Mouse (Mus musculus) midbrain, embryonic 15.5 days (tissue): ENCODE data around the gene 0610037L13Rik. TPM values are rescaled to one million over a fixed set of nuclear protein-coding genes. Genes with fewer than 3 reads are reported as not detected.

Experiments used
- ATAC-seq: fragments of 200-750 bp; cut with Nextera tagmentation; replicated peaks from 2 replicates; pipeline ENCODE4 v1.8.0; 2017; ENCODE audit warnings: moderate TSS enrichment
- H3K27ac ChIP-seq: fragments of 300-500 bp; sonication (generic); 2 replicates; pipeline ENCODE4 v1.5.1; 2015; ENCODE audit warnings: mild to moderate bottlenecking, inconsistent platforms
- H3K27me3 ChIP-seq: fragments of 300-500 bp; sonication (generic); replicated peaks from 2 replicates; pipeline ENCODE4 v1.6.1; 2015; ENCODE audit warnings: inconsistent platforms
- H3K36me3 ChIP-seq: fragments of 300-500 bp; sonication (generic); replicated peaks from 2 replicates; pipeline ENCODE4 v1.6.1; 2015; ENCODE audit warnings: inconsistent platforms
- H3K4me1 ChIP-seq: fragments of 300-500 bp; sonication (generic); 2 replicates; pipeline ENCODE4 v1.6.1; 2015; ENCODE audit warnings: inconsistent platforms
- H3K4me2 ChIP-seq: fragments of 300-500 bp; sonication (generic); 2 replicates; pipeline ENCODE4 v1.6.1; 2015; ENCODE audit warnings: inconsistent platforms, mild to moderate bottlenecking, moderate library complexity
- H3K4me3 ChIP-seq: fragments of 300-500 bp; sonication (generic); 2 replicates; pipeline ENCODE4 v1.5.1; 2015; ENCODE audit warnings: mild to moderate bottlenecking, inconsistent platforms
- H3K9ac ChIP-seq: fragments of 300-500 bp; sonication (generic); 2 replicates; pipeline ENCODE4 v1.6.1; 2015; ENCODE audit warnings: mild to moderate bottlenecking, inconsistent platforms
- H3K9me3 ChIP-seq: fragments of 300-500 bp; sonication (generic); 2 replicates; pipeline ENCODE4 v1.6.1; 2016; ENCODE audit warnings: inconsistent platforms
- WGBS: fragments of 180-500 bp; shearing (Covaris S2); methylation state at CpG from one replicate; pipeline ENCODE4 v1.1.7; 2015; ENCODE audit warnings: mixed read lengths; 5-methylcytosine and 5-hydroxymethylcytosine counted together
- polyA plus RNA-seq: library from polyadenylated mRNA; unstranded; fragments of >200 nt; fragmentation: Nextera tagmentation; extraction: Ambion mirVana; gene quantifications from 2 replicates; pipeline ENCODE4 v1.2.1, GENCODE M21; 2015

0610037L13Rik gene
- polyA plus RNA-seq, 1 experiment from 2014 or later = 96.4 TPM

DNA sequence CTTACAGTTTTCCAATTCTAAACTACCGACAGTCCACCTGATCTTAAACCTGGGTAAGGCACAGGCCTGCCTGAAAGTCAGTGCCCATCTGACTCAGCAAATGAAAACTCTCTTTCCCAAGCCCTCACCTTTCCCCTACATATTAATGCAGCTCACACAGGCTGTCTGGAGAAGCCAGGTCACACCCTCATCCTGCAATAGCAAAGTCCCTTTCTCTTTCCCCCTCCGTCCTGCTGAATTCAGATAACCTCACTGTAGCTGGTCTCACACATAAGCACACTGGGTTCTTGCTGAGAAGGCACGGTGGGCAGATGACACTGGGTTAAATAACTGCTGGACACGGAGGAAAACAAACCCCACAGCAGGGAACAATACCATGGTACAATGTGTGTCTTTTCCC, 32.3 kb downstream of the 0610037L13Rik start:
- Histone ChIP-seq H3K27ac (no peak overlapping the region), H3K4me2 (peak overlapping the region; percentile 72; the same call in 1 of the 2 replicates), H3K9me3 (no peaks in the 10 kb centered on the region), H3K9ac (no peak overlapping the region), H3K27me3 (no peaks in the 10 kb centered on the region), H3K36me3 (no peaks in the 10 kb centered on the region), H3K4me1 (peaks cover 15% of the 10 kb centered on the region), H3K4me3 (no peak overlapping the region)
- no peak for ATAC-seq
- 61% methylated on average over 4 of the region's 4 CpGs for WGBS

DNA sequence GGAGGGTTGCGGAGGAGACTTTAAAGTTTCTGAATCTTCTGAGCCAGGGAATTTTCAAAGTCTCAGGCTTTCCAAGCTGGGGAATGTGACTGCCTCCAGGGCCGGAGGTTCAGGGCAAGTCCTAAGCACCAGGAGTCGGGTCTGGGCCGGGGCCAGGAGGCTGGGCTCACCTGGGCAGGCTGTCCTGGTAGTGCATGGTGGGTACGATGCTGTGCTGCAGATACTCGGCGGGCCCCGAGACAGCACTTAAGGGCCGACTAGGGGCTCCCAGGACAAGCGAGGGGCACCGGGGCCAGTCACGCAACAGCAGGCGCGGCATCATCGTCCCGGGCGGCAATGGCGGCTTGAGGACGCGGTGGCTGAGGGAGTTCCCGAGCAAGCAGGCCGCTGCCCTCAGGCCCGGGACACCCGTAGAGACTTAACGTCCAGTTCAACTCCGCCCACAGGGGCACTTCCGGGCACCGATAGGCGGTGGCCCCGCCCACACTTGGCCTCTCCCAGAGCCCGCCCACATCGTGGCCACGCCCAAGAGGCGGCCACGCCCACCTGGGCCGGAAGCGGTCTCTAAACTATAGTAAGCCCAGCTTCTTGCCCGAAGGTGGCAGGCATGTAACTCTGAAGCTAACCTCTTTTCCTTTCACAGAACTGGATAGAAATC, 33.7 kb downstream of the 0610037L13Rik start, which contains the start of gene Cpt2:
Gene Cpt2, minus strand, starts transcription at position 466 of the 658 bp plus-strand sequence.
- Histone ChIP-seq H3K36me3 (no peaks in the 10 kb centered on the region), H3K27ac (peak within 1 kb of the TSS; percentile 4), H3K4me2 (peak within 1 kb of the TSS; percentile 72), H3K27me3 (no peaks in the 10 kb centered on the region), H3K9me3 (no peaks in the 10 kb centered on the region), H3K4me3 (peak within 1 kb of the TSS; percentile 68), H3K9ac (peak within 1 kb of the TSS; percentile 61), H3K4me1 (peaks cover 15% of the 10 kb centered on the region)
- peak; percentile 92 for ATAC-seq
- 1% methylated on average over 38 of the region's 38 CpGs for WGBS

- Histone ChIP-seq H3K4me3 (peak overlapping the region; percentile 68), H3K27ac (peak overlapping the region; percentile 4; the same call in 1 of the 2 replicates), H3K36me3 (no peaks in the 10 kb centered on the region), H3K4me2 (peak overlapping the region; percentile 72), H3K9me3 (no peaks in the 10 kb centered on the region), H3K4me1 (peaks cover 15% of the 10 kb centered on the region), H3K9ac (0 out of 2 replicates have a peak overlapping the region, but pooled peaks have one; percentile 61), H3K27me3 (no peaks in the 10 kb centered on the region)
- ATAC-seq = peak; percentile 57
- WGBS = 46% methylated on average over 7 of the region's 7 CpGs
These were observed 34.2 kb downstream of the 0610037L13Rik start for GRCm38 (mm10) chr4:107923803-107924194.

DNA sequence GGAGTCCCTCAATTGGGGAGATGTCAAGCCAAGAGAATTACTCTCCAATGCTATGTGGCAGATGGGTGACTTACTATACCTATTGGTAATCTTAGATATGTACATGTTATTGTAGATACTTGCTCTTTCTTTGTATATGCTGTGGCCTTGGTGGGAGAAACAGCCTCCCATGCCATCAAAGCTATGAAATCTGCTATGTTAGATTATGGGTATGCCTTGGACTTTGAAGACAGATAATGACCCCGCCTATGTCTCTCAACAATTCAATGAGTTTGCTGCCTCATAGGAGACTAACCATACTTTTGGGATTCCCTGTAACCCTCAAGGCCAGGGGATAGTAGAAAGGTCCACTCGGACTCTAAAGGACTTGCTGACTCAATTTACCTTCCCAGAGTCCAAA, 38.7 kb downstream of the 0610037L13Rik start:
- no peak overlapping the region for H3K4me3 ChIP-seq
- no peak overlapping the region for H3K27ac ChIP-seq
- no peak for ATAC-seq
- 77% methylated on average over 2 of the region's 2 CpGs for WGBS
- H3K9me3 ChIP-seq = no peaks in the 10 kb centered on the region
- no peak overlapping the region for H3K9ac ChIP-seq
- H3K4me1 ChIP-seq = peaks cover 4% of the 10 kb centered on the region; the same call in 1 of the 2 replicates
- no peaks in the 10 kb centered on the region for H3K27me3 ChIP-seq
- no peak overlapping the region for H3K4me2 ChIP-seq
- no peaks in the 10 kb centered on the region for H3K36me3 ChIP-seq

GRCm38 (mm10) chr4:107928726-107929125, 39.1 kb downstream of the 0610037L13Rik start:
- WGBS = 74% methylated on average over 2 of the region's 2 CpGs

DNA sequence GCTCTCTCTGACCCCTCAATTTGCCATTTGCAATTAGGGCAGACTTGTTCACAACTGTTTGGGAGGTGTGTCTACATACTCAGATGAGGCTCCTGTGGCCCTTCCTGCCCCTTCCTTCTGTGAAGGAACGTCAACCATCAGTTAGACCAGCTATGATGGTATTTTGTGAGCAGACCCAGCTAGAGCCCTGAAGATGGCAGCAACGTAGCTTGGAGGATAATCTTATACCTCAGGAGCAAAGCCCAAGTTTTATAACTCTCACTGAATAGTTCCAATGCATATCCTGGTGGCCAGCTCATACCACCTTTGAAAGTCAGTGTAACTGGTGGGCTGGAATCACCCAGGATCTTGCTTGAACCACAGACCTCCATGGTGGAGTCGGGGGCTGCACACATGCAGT, 41.8 kb downstream of the 0610037L13Rik start:
- Histone ChIP-seq H3K9ac (no peak overlapping the region), H3K27ac (no peak overlapping the region), H3K4me2 (no peak overlapping the region), H3K4me3 (no peak overlapping the region), H3K4me1 (no peaks in the 10 kb centered on the region), H3K36me3 (no peaks in the 10 kb centered on the region), H3K9me3 (no peaks in the 10 kb centered on the region), H3K27me3 (no peaks in the 10 kb centered on the region)
- ATAC-seq = no peak
- whole genome bisulfite sequencing = 81% methylated on average over 3 of the region's 3 CpGs

More at GRCm38 (mm10) chr4:107928726-107929125, 39.1 kb downstream of the 0610037L13Rik start:
- Histone ChIP-seq H3K4me3 (no peak overlapping the region), H3K9me3 (no peaks in the 10 kb centered on the region), H3K9ac (no peak overlapping the region), H3K27ac (no peak overlapping the region), H3K27me3 (no peaks in the 10 kb centered on the region), H3K4me2 (no peak overlapping the region), H3K4me1 (no peaks in the 10 kb centered on the region), H3K36me3 (no peaks in the 10 kb centered on the region)
- no peak for ATAC-seq

DNA sequence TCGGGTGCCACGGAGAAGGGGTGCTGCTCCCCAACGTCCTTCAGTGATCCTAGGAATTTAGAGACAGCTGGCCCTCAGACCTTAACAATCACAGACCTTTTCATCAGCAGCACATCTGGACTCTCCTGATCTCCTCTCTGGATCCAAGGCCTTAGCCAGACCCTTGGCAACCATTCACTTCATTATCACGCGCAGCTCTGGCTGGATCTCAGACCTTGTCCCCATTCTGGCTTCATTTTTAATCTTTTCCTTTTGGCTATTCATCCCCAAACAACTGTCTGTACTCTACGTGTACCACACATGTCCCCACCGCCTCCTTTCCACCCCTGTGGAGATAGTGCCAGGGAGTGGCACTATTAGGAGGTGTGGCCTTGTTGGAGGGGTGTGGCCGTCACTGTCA, 43.6 kb downstream of the 0610037L13Rik start:
- Histone ChIP-seq H3K36me3 (no peaks in the 10 kb centered on the region), H3K27me3 (no peaks in the 10 kb centered on the region), H3K4me1 (no peaks in the 10 kb centered on the region), H3K4me3 (no peak overlapping the region), H3K9ac (no peak overlapping the region), H3K9me3 (no peaks in the 10 kb centered on the region), H3K27ac (no peak overlapping the region), H3K4me2 (no peak overlapping the region)
- WGBS = 83% methylated on average over 8 of the region's 8 CpGs
- ATAC-seq = no peak

DNA sequence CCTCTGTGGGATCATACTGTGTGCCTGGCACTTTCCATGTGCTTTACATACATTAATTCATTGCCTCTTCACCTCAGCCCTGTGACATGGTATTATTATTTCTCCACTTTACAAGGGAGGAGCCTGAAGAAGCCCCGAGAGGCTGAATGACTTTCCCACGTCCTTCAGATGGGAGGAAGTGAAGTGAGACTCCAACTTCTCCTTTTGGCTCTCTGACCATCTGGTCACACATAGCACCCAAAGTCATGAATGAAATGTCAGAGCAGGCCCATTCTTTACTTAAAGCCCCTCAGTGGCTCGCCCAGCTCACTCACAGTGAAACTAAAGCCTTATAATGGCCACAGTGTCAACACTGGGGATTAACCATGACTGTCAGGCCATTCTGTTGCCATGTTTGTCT, 45.6 kb downstream of the 0610037L13Rik start:
- no peaks in the 10 kb centered on the region for H3K27me3 ChIP-seq
- no peaks in the 10 kb centered on the region for H3K9me3 ChIP-seq
- H3K36me3 ChIP-seq = no peaks in the 10 kb centered on the region
- no peak overlapping the region for H3K4me3 ChIP-seq
- WGBS = 64% methylated on average over 3 of the region's 3 CpGs
- ATAC-seq = no peak
- no peak overlapping the region for H3K4me2 ChIP-seq
- H3K4me1 ChIP-seq = no peaks in the 10 kb centered on the region
- no peak overlapping the region for H3K27ac ChIP-seq
- H3K9ac ChIP-seq = no peak overlapping the region

GRCm38 (mm10) chr4:107937338-107937737, 47.7 kb downstream of the 0610037L13Rik start:
- Histone ChIP-seq H3K4me2 (no peak overlapping the region), H3K4me3 (no peak overlapping the region), H3K27me3 (no peaks in the 10 kb centered on the region), H3K9me3 (no peaks in the 10 kb centered on the region), H3K27ac (no peak overlapping the region), H3K36me3 (no peaks in the 10 kb centered on the region), H3K4me1 (no peaks in the 10 kb centered on the region), H3K9ac (no peak overlapping the region)
- ATAC-seq = no peak
- 27% methylated on average over 6 of the region's 6 CpGs for WGBS

- Histone ChIP-seq H3K9me3 (no peaks in the 10 kb centered on the region), H3K36me3 (no peaks in the 10 kb centered on the region), H3K9ac (no peak overlapping the region), H3K4me1 (no peaks in the 10 kb centered on the region), H3K27ac (no peak overlapping the region), H3K27me3 (no peaks in the 10 kb centered on the region), H3K4me2 (no peak overlapping the region), H3K4me3 (no peak overlapping the region)
- WGBS = 74% methylated on average over 2 of the region's 2 CpGs
- no peak for ATAC-seq
These were observed 48.5 kb downstream of the 0610037L13Rik start for GRCm38 (mm10) chr4:107938124-107938523.

- Histone ChIP-seq H3K4me1 (no peaks in the 10 kb centered on the region), H3K27me3 (no peaks in the 10 kb centered on the region), H3K27ac (no peak overlapping the region), H3K9me3 (no peaks in the 10 kb centered on the region), H3K4me2 (no peak overlapping the region), H3K9ac (no peak overlapping the region), H3K36me3 (no peaks in the 10 kb centered on the region), H3K4me3 (no peak overlapping the region)
- 90% methylated on average over 7 of the region's 7 CpGs for WGBS
- ATAC-seq = no peak
These were observed 53.1 kb downstream of the 0610037L13Rik start for GRCm38 (mm10) chr4:107942741-107943140.

DNA sequence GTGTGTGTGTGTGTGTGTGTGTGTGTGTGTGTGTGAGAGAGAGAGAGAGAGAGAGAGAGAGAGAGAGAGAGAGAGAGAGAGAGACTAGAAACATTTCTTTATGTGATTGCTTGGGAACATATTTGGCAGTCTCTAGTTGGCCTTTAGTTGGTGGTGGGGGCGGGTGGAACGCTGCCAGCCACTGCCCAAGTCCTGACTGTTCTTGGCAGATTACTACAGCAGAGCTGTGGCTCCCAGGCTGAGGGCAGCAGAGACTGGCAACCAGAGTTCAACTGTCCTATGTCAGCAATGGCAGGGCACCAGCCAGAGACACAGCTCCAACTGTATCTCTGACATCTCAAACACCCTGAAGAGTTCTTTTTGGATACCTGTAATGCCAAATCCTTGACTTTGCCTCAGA, 54.5 kb downstream of the 0610037L13Rik start:
- Histone ChIP-seq H3K4me2 (no peak overlapping the region), H3K9me3 (no peaks in the 10 kb centered on the region), H3K27me3 (no peaks in the 10 kb centered on the region), H3K27ac (no peak overlapping the region), H3K36me3 (no peaks in the 10 kb centered on the region), H3K9ac (no peak overlapping the region), H3K4me3 (no peak overlapping the region), H3K4me1 (no peaks in the 10 kb centered on the region)
- 88% methylated on average over 2 of the region's 2 CpGs for WGBS
- ATAC-seq = no peak
